In the genomic region with DNA sequence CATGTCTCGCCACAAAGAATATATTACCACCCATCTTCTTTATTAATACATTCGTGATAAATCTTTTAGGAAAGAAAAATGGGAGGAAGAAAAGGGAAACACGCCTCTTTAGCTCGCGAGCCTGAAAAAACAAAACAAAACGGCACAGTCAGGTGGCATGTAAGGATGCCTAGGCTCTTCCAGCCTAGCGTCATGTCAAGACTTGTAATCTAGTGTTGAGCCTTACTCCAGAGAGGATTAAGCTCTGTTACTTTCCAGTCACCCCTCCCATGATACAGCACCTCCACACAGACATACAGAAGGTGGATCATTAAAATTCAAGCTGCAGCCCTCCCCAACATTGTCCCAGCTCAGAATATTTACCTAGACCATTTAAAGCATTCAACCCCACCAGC, we compare ENCODE assay signal across 8 mouse cellular contexts. TPM values are rescaled to one million over a fixed set of nuclear protein-coding genes. Genes with fewer than 3 reads are reported as not detected.
DNase-seq lines count a peak whose midpoint lies in the region; ATAC-seq lines count a peak whose summit lies in the region.

No protein-coding gene starts in this region.

- H3K4me2 ChIP-seq in limb, embryonic 15.5 days, result peak overlapping the region; percentile 97
- H3K4me2 ChIP-seq in stomach, embryonic 16.5 days (ENCODE audit: low read depth, low read length), result peak overlapping the region; percentile 98

- H3K27ac ChIP-seq in limb, embryonic 15.5 days, result peak overlapping the region; percentile 92; the same call in 1 of the 2 replicates
- H3K27ac ChIP-seq in stomach, embryonic 16.5 days (ENCODE audit: low read length), result peak overlapping the region; percentile 89; the same call in 1 of the 2 replicates

- H3K4me1 ChIP-seq in limb, embryonic 15.5 days, result peaks cover 32% of the 10 kb centered on the region
- peaks cover 14% of the 10 kb centered on the region for H3K4me1 ChIP-seq in stomach, embryonic 16.5 days (ENCODE audit: control insufficient read depth, insufficient read depth, low read length)

- DNase-seq in embryo, embryonic 10.5 days (ENCODE audit: low spot score), result peak; percentile 40
- DNase-seq in embryo, embryonic 9.5 days (ENCODE audit: extremely low spot score), result no peak
- DNase-seq in retina, adult 2 months (ENCODE audit: low read depth, low spot score), result peak; percentile 33
- no peak for DNase-seq in retina, embryonic 14.5 days (ENCODE audit: low spot score)
- DNase-seq in cerebellum, adult 11-12 months, result no peak
- DNase-seq in lung, postnatal 4 days, result no peak

- H3K4me3 ChIP-seq in limb, embryonic 15.5 days, result peak overlapping the region; percentile 88
- H3K4me3 ChIP-seq in stomach, embryonic 16.5 days (replicated peaks; ENCODE audit: low read length), result peak overlapping the region; percentile 85

- peak overlapping the region; percentile 71 for H3K9ac ChIP-seq in limb, embryonic 15.5 days
- peak overlapping the region; percentile 88 for H3K9ac ChIP-seq in stomach, embryonic 16.5 days (ENCODE audit: low read length)

- WGBS in limb, embryonic 15.5 days, result 8% methylated on average over 7 of the region's 7 CpGs
- WGBS in stomach, embryonic 16.5 days, result 5% methylated on average over 7 of the region's 7 CpGs

- H3K36me3 ChIP-seq in limb, embryonic 15.5 days, result no peaks in the 10 kb centered on the region
- no peaks in the 10 kb centered on the region for H3K36me3 ChIP-seq in stomach, embryonic 16.5 days (ENCODE audit: control insufficient read depth, insufficient read depth, low read length)

- ATAC-seq in limb, embryonic 15.5 days (ENCODE audit: insufficient number of reproducible peaks, low FRiP score, low TSS enrichment, low read depth), result no peak
- ATAC-seq in stomach, embryonic 16.5 days (ENCODE audit: insufficient read depth, low FRiP score), result no peak

- no peaks in the 10 kb centered on the region for H3K27me3 ChIP-seq in limb, embryonic 15.5 days
- H3K27me3 ChIP-seq in stomach, embryonic 16.5 days (ENCODE audit: control insufficient read depth, insufficient read depth, low read length), result no peaks in the 10 kb centered on the region

- H3K9me3 ChIP-seq in limb, embryonic 15.5 days, result no peaks in the 10 kb centered on the region
- no peaks in the 10 kb centered on the region for H3K9me3 ChIP-seq in stomach, embryonic 16.5 days (replicated peaks; ENCODE audit: control insufficient read depth, low read length)

RNA-seq across cellular contexts. Expression of gene Crim1, which starts 0.8 kb away (rescaled TPM):
- 5.3 and 7.0 TPM in 2 replicates for polyA plus RNA-seq in limb, embryonic 15.5 days (2015; fragmentation: Nextera tagmentation; extraction: Ambion mirVana)
- 3.5 and 3.9 TPM in 2 replicates for polyA plus RNA-seq in stomach, embryonic 16.5 days (2015; fragmentation: Nextera tagmentation; extraction: Ambion mirVana)

Comparison
In these comparisons a context has a peak if more than half of its experiments do, and no peak if none do; other contexts are left out.
1. DNase-seq: peak in embryo, embryonic 10.5 days (single experiment) and retina, adult 2 months (single experiment); none in embryo, embryonic 9.5 days (single experiment), retina, embryonic 14.5 days (single experiment), cerebellum, adult 11-12 months (single experiment) and lung, postnatal 4 days (0 of 2).